In genomic region chr7:135403416-135403815, GRCm38 (mm10) we compare ENCODE assay signal across 8 mouse cellular contexts. TPM values are rescaled to one million over a fixed set of nuclear protein-coding genes. Genes with fewer than 3 reads are reported as not detected.
DNase-seq lines count a peak whose midpoint lies in the region; ATAC-seq and TF ChIP-seq lines count a peak whose summit lies in the region.
"Had no signal": no experiment of that assay in that cellular context is flagged by ENCODE, and none has a peak within 500 bp of the region (broad histone marks: within the 10 kb centered on the region; RNA-seq: fewer than 3 reads in every experiment).

No protein-coding gene starts in this region.

- WGBS in liver, embryonic 13.5 days (ENCODE audit: insufficient replicate concordance): 8% methylated on average over 5 of the region's 5 CpGs

- peak; percentile 48 for TF ChIP-seq CTCF in C2C12 (IDR thresholded peaks at IDR 0.05; ENCODE audit: control insufficient read depth, insufficient read depth, insufficient read length)

- peaks cover 1% of the 10 kb centered on the region for H3K4me1 ChIP-seq in liver, embryonic 13.5 days (replicated peaks)

- H3K9ac ChIP-seq in liver, embryonic 13.5 days: no peak overlapping the region

- H3K79me2 ChIP-seq in C2C12 (ENCODE audit: control insufficient read depth, insufficient read depth): no peaks in the 10 kb centered on the region

- H3K36me3 ChIP-seq in C2C12 (ENCODE audit: control insufficient read depth, insufficient read depth): no peaks in the 10 kb centered on the region
- H3K36me3 ChIP-seq in liver, embryonic 13.5 days: no peaks in the 10 kb centered on the region

- DNase-seq in MEL-GATA-1-ER (ENCODE audit: extremely low read depth, low read depth): peak; percentile 2
- peak; percentile 68 for DNase-seq in cerebellum, adult 9-10 months
- DNase-seq in frontal cortex, adult 2 months (ENCODE audit: extremely low spot score in 1 of 2, low spot score in 1 of 2): peak; percentile 33 to 93
- DNase-seq in kidney, postnatal 14 days: peak; percentile 72
- peak; percentile 48 for DNase-seq in liver, embryonic 13.5 days
- peak; percentile 78 for DNase-seq in right cerebral cortex, adult 18-20 months

- no peaks in the 10 kb centered on the region for H3K79me3 ChIP-seq in C2C12 (ENCODE audit: low read depth)

- no peaks in the 10 kb centered on the region for H3K9me3 ChIP-seq in liver, embryonic 13.5 days (replicated peaks)

- no peak overlapping the region for H3K27ac ChIP-seq in liver, embryonic 13.5 days

- no peak overlapping the region for H3K4me3 ChIP-seq in C2C12 (ENCODE audit: insufficient read depth, poor library complexity, severe bottlenecking)
- H3K4me3 ChIP-seq in liver, embryonic 13.5 days (replicated peaks): no peak overlapping the region

- peaks cover 15% of the 10 kb centered on the region for H3K27me3 ChIP-seq in C2C12 (ENCODE audit: control insufficient read depth, insufficient read depth, insufficient read length)
- H3K27me3 ChIP-seq in liver, embryonic 13.5 days: peaks cover 18% of the 10 kb centered on the region

- ATAC-seq in liver, embryonic 13.5 days (ENCODE audit: low read depth): no peak

- no peak overlapping the region for H3K4me2 ChIP-seq in liver, embryonic 13.5 days

- H3ac ChIP-seq in C2C12 (ENCODE audit: control insufficient read depth, insufficient read length, low read depth): no peak overlapping the region

TF ChIP-seq in C2C12, 6 proteins besides CTCF, POLR2A, EP300 and RAD21:
- TF ChIP-seq USF1 (IDR thresholded peaks at IDR 0.05; ENCODE audit: low read depth): no peak
- no peak for TF ChIP-seq MYOD1 (IDR thresholded peaks at IDR 0.05; ENCODE audit: control insufficient read depth, insufficient read length, low read depth)
- no peak for TF ChIP-seq MAX (IDR thresholded peaks at IDR 0.05)
- no peak for TF ChIP-seq FOSL1 (IDR thresholded peaks at IDR 0.05; ENCODE audit: insufficient read depth, low read length, poor library complexity, severe bottlenecking)

RNA-seq across cellular contexts. Expression of gene Foxi2, which starts 6.7 kb away (rescaled TPM):
- polyA plus RNA-seq in C2C12 (2012; fragmentation: generic; extraction: Trizol): not detected
- polyA plus RNA-seq in frontal cortex, adult 2 months (2012; rRNA removed): 0.06 TPM in 1 of 2 replicates, not detected in the other
- polyA plus RNA-seq in liver, embryonic 13.5 days (2015; fragmentation: Nextera tagmentation; extraction: Ambion mirVana): not detected in 2 replicates
- polyA plus RNA-seq: heart, embryonic 16.5 days had no signal

Comparison
In these comparisons a context has a peak if more than half of its experiments do, and no peak if none do; other contexts are left out.
1. DNase-seq: peak in every context shown above with its lines; median percentile 78 in right cerebral cortex, adult 18-20 months; 72 in kidney, postnatal 14 days; 68 in cerebellum, adult 9-10 months; 63 in frontal cortex, adult 2 months; 48 in liver, embryonic 13.5 days; 2 in MEL-GATA-1-ER.